Mouse (Mus musculus) urinary bladder, postnatal 25 days (tissue): ENCODE data around the gene Adk.

Source experiments
- DNase-seq: peaks from one replicate; pipeline ENCODE4 v3.0.0; 2022; ENCODE audit warnings: low spot score

Adk gene

GRCm38 (mm10) chr14:21052112-21052780 is at the start of gene Adk, which contains the start of gene Ap3m1:
Adk (plus strand) TSS chr14:21052574.
Ap3m1 (minus strand) TSS chr14:21052508.
- DNase-seq: peak; percentile 93

- no peak for DNase-seq
Observed at GRCm38 (mm10) chr14:21013800-21014334, 38.5 kb upstream of the Adk start.

GRCm38 (mm10) chr14:21017871-21018270 is 34.5 kb upstream of the Adk start:
- DNase-seq: no peak

GRCm38 (mm10) chr14:21018977-21019376 is 33.4 kb upstream of the Adk start:
- DNase-seq: no peak

GRCm38 (mm10) chr14:21020435-21020834 is 31.9 kb upstream of the Adk start:
- no peak for DNase-seq

- DNase-seq: no peak
Observed at GRCm38 (mm10) chr14:21027542-21027941, 24.8 kb upstream of the Adk start.

- DNase-seq: no peak
Observed at GRCm38 (mm10) chr14:21029025-21029659, 23.2 kb upstream of the Adk start.

GRCm38 (mm10) chr14:21031783-21032511 is 20.4 kb upstream of the Adk start:
- DNase-seq: no peak

GRCm38 (mm10) chr14:21034271-21034670 is 18.1 kb upstream of the Adk start:
- DNase-seq: no peak

- no peak for DNase-seq
Observed at GRCm38 (mm10) chr14:21034791-21035190, 17.6 kb upstream of the Adk start.

GRCm38 (mm10) chr14:21039077-21039476 is 13.3 kb upstream of the Adk start:
- no peak for DNase-seq

- no peak for DNase-seq
Observed at GRCm38 (mm10) chr14:21039623-21040022, 12.8 kb upstream of the Adk start.

GRCm38 (mm10) chr14:21047840-21048239 is 4.5 kb upstream of the Adk start:
- no peak for DNase-seq

GRCm38 (mm10) chr14:21048879-21049278 is 3.5 kb upstream of the Adk start:
- no peak for DNase-seq

GRCm38 (mm10) chr14:21050734-21051133 is 1.6 kb upstream of the Adk start:
- no peak for DNase-seq

GRCm38 (mm10) chr14:21051380-21052111 is 828 bp upstream of the Adk start:
- DNase-seq: no peak

GRCm38 (mm10) chr14:21052781-21053130 is 382 bp downstream of the Adk start:
- DNase-seq: peak; percentile 57

GRCm38 (mm10) chr14:21053151-21053550 is 777 bp downstream of the Adk start:
- DNase-seq: no peak

GRCm38 (mm10) chr14:21053586-21053985 is 1.2 kb downstream of the Adk start:
- no peak for DNase-seq

- DNase-seq: no peak
Observed at GRCm38 (mm10) chr14:21058972-21059371, 6.6 kb downstream of the Adk start.

GRCm38 (mm10) chr14:21062766-21063513 is 10.6 kb downstream of the Adk start:
- no peak for DNase-seq
